In the genomic region with DNA sequence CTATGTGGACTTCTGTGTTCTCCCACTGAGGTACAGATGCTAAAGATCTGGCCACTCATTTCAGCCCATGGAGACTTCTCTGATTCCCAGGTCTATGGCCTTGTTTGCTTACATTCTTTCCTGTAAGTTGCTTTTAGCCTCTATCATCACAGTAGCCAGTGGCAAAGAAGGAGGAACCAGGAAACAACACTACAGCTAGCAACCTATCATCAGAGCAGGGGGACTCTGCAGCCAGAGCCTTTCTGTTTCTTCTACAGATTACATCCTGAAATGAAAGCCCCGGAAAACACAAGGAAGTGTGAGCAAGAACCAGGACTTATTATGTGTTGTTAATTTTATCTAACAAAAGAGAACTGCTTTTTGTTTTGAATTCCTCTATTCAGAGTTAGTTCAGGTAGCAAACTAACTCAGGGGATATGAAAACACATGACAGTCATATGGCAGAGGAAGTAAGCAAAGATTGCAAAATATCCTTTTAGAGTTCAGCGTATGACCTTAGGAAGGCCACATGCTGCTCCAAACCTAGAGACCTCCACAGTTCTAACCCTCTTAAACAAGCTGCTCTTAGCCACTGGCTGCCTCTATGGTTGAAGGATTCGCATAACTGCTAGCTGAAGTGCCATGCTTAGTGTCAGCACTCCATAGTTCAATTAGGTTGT, we compare ENCODE assay signal across 16 mouse cellular contexts. TPM values are rescaled to one million over a fixed set of nuclear protein-coding genes. Genes with fewer than 3 reads are reported as not detected.
DNase-seq lines count a peak whose midpoint lies in the region; ATAC-seq and TF ChIP-seq lines count a peak whose summit lies in the region.
"Had no signal": no experiment of that assay in that cellular context is flagged by ENCODE, and none has a peak within 500 bp of the region (broad histone marks: within the 10 kb centered on the region; RNA-seq: fewer than 3 reads in every experiment).

No protein-coding gene starts in this region.

- WGBS in kidney, adult 2 months, result 59% methylated on average over 3 of the region's 3 CpGs
- 41% methylated on average over 3 of the region's 3 CpGs for WGBS in spleen, adult 2 months
- 36% methylated on average over 3 of the region's 3 CpGs for WGBS in liver, embryonic 16.5 days (ENCODE audit: insufficient replicate concordance)

- H3K4me3 ChIP-seq in kidney, adult 2 months (ENCODE audit: insufficient read depth, low read depth, low read length), result no peak overlapping the region
- H3K4me3 ChIP-seq in spleen, adult 2 months (ENCODE audit: extremely low read depth, insufficient read depth, insufficient read length), result no peak overlapping the region
- H3K4me3 ChIP-seq in liver, embryonic 16.5 days (ENCODE audit: low read depth, low read length), result no peak overlapping the region

- no peaks in the 10 kb centered on the region for H3K27me3 ChIP-seq in kidney, adult 2 months (replicated peaks; ENCODE audit: control insufficient read depth, insufficient read depth, low read length)
- H3K27me3 ChIP-seq in spleen, adult 2 months (ENCODE audit: control insufficient read depth, insufficient read depth, low read length), result no peaks in the 10 kb centered on the region
- H3K27me3 ChIP-seq in liver, embryonic 16.5 days (ENCODE audit: control insufficient read depth, insufficient read depth, low read depth, low read length), result no peaks in the 10 kb centered on the region

- H3K4me1 ChIP-seq in kidney, adult 2 months (ENCODE audit: control insufficient read depth, insufficient read depth, low read length), result peaks cover 6% of the 10 kb centered on the region; the same call in 1 of the 2 replicates
- H3K4me1 ChIP-seq in spleen, adult 2 months (ENCODE audit: control insufficient read depth, insufficient read depth, insufficient read length), result no peaks in the 10 kb centered on the region; the same call in 1 of the 2 replicates
- peaks cover 8% of the 10 kb centered on the region for H3K4me1 ChIP-seq in liver, embryonic 16.5 days (ENCODE audit: control insufficient read depth, low read depth, low read length)

- H3K9ac ChIP-seq in liver, embryonic 16.5 days (ENCODE audit: low read depth, low read length), result no peak overlapping the region

- H3K9me3 ChIP-seq in liver, embryonic 16.5 days (replicated peaks; ENCODE audit: control insufficient read depth, low read length), result no peaks in the 10 kb centered on the region

- ATAC-seq in liver, embryonic 16.5 days (ENCODE audit: low read depth), result peak; percentile 30; the same call in 1 of the 2 replicates
- no peak for ATAC-seq in erythroblast, adult 5-6 weeks (replicated peaks; ENCODE audit: low FRiP score, poor library complexity, severe bottlenecking)
- ATAC-seq: CD4-positive, CD25-positive, alpha-beta regulatory T cell, adult 4 months had no signal

- peak overlapping the region; percentile 46; the same call in 1 of the 2 replicates for H3K27ac ChIP-seq in kidney, adult 2 months (ENCODE audit: insufficient read depth, low read depth, low read length)
- H3K27ac ChIP-seq in spleen, adult 2 months (ENCODE audit: insufficient read depth, low read length), result peak overlapping the region; percentile 46
- H3K27ac ChIP-seq in liver, embryonic 16.5 days (ENCODE audit: low read length), result peak overlapping the region; percentile 18; the same call in 1 of the 2 replicates

- DNase-seq in kidney, adult 2 months, result no peak
- no peak for DNase-seq in kidney, adult 8-10 months
- no peak for DNase-seq in spleen, adult 2 months (ENCODE audit: low read depth in 1 of 2, low spot score in 2 of 2)
- DNase-seq in spleen, postnatal 36 days (ENCODE audit: low spot score in 2 of 2), result no peak
- no peak for DNase-seq in urinary bladder, postnatal 36 days (ENCODE audit: low spot score in 2 of 2)
- no peak for DNase-seq in left cerebral cortex, adult 18-20 months (ENCODE audit: low spot score in 2 of 2)

- no peaks in the 10 kb centered on the region for H3K36me3 ChIP-seq in kidney, adult 2 months (ENCODE audit: control insufficient read depth, insufficient read depth, low read length)
- H3K36me3 ChIP-seq in spleen, adult 2 months (ENCODE audit: control insufficient read depth, insufficient read depth, low read length), result no peaks in the 10 kb centered on the region
- H3K36me3 ChIP-seq in liver, embryonic 16.5 days (ENCODE audit: control insufficient read depth, insufficient read depth), result no peaks in the 10 kb centered on the region

- no peak for TF ChIP-seq CTCF in kidney, adult 2 months (conservative IDR thresholded peaks at IDR 0.05; ENCODE audit: insufficient read depth, insufficient read length, low read depth, low read length)
- no peak for TF ChIP-seq CTCF in spleen, adult 2 months (IDR thresholded peaks at IDR 0.05; ENCODE audit: extremely low read depth, insufficient read depth, insufficient read length, insufficient replicate concordance)

- TF ChIP-seq POLR2A in kidney, adult 2 months (IDR thresholded peaks at IDR 0.05; ENCODE audit: low read depth, low read length), result no peak
- no peak for TF ChIP-seq POLR2A in spleen, adult 2 months (IDR thresholded peaks at IDR 0.05; ENCODE audit: low read depth, low read length)

- H3K4me2 ChIP-seq in liver, embryonic 16.5 days (ENCODE audit: low read depth, low read length), result no peak overlapping the region
- H3K4me2 ChIP-seq: midbrain, embryonic 11.5 days had no signal

RNA-seq across cellular contexts. Expression of a gene that starts 21.5 kb away (rescaled TPM):
- not detected in 2 replicates for polyA plus RNA-seq in kidney, adult 2 months (2012; rRNA removed)
- not detected in 2 replicates for polyA plus RNA-seq in spleen, adult 2 months (2012; rRNA removed)
- 0.15 and 0.63 TPM in 2 replicates for polyA plus RNA-seq in liver, embryonic 16.5 days (2015; fragmentation: Nextera tagmentation; extraction: Ambion mirVana)
- not detected in 2 replicates for total RNA-seq in erythroblast, adult 5-6 weeks (2015; ENCODE audit: low replicate concordance)
- total RNA-seq in erythroblast, adult 5-6 weeks (2017; ENCODE audit: low replicate concordance), result not detected in 2 replicates
- total RNA-seq in left cerebral cortex, adult 18-20 months (2021), result not detected
- total RNA-seq: adrenal gland, adult 18-20 months; layer of hippocampus, postnatal 14 days had no signal
- polyA plus RNA-seq: CD4-positive, CD25-positive, alpha-beta regulatory T cell, adult 4 months; cortical plate, adult 2 months; heart, embryonic 14.5 days; limb, embryonic 14.5 days; midbrain, embryonic 11.5 days; neural tube, embryonic 11.5 days had no signal

RNA-seq across cellular contexts. Expression of a gene that starts 57.7 kb away (rescaled TPM):
- 26.9 and 34.2 TPM in 2 replicates for polyA plus RNA-seq in kidney, adult 2 months (2012; rRNA removed)
- 37.9 and 62.6 TPM in 2 replicates for polyA plus RNA-seq in spleen, adult 2 months (2012; rRNA removed)
- polyA plus RNA-seq in liver, embryonic 16.5 days (2015; fragmentation: Nextera tagmentation; extraction: Ambion mirVana), result 178 and 179 TPM in 2 replicates
- 91.3 and 128 TPM in 2 replicates for total RNA-seq in erythroblast, adult 5-6 weeks (2015; ENCODE audit: low replicate concordance)
- 101 and 135 TPM in 2 replicates for total RNA-seq in erythroblast, adult 5-6 weeks (2017; ENCODE audit: low replicate concordance)
- total RNA-seq in left cerebral cortex, adult 18-20 months (2021), result 1 to 10 TPM; 6.9 to 8.0 TPM
